In genomic region chr4:67825484-67825883, GRCm38 (mm10) we compare ENCODE assay signal across 19 mouse cellular contexts.
DNase-seq lines count a peak whose midpoint lies in the region; ATAC-seq and TF ChIP-seq lines count a peak whose summit lies in the region.
"Had no signal": no experiment of that assay in that cellular context is flagged by ENCODE, and none has a peak within 500 bp of the region (broad histone marks: within the 10 kb centered on the region; RNA-seq: fewer than 3 reads in every experiment).

No protein-coding gene starts in this region.

- no peak overlapping the region for H3K9ac ChIP-seq in forebrain, embryonic 11.5 days (ENCODE audit: low read length)
- no peak overlapping the region for H3K9ac ChIP-seq in forebrain, embryonic 16.5 days (replicated peaks; ENCODE audit: low read depth, low read length)
- no peak overlapping the region for H3K9ac ChIP-seq in lung, postnatal 0 days (replicated peaks; ENCODE audit: low read depth)
- H3K9ac ChIP-seq: forebrain, embryonic 13.5 days; heart, embryonic 15.5 days had no signal

- no peak overlapping the region for H3K27ac ChIP-seq in forebrain, embryonic 11.5 days (ENCODE audit: low read depth, low read length)
- H3K27ac ChIP-seq in forebrain, embryonic 16.5 days (ENCODE audit: low read length): no peak overlapping the region
- H3K27ac ChIP-seq in lung, postnatal 0 days (ENCODE audit: low read length): no peak overlapping the region
- H3K27ac ChIP-seq in gastrocnemius, adult 2 months: no peak overlapping the region
- H3K27ac ChIP-seq: forebrain, embryonic 13.5 days; heart, embryonic 15.5 days; layer of hippocampus, adult 2 months; macrophage had no signal

- WGBS in forebrain, embryonic 11.5 days: 57% methylated on average over 1 of the region's 1 CpGs
- WGBS in forebrain, embryonic 16.5 days: 57% methylated on average over 1 of the region's 1 CpGs
- WGBS in lung, postnatal 0 days: 30% methylated on average over 1 of the region's 1 CpGs

- no peaks in the 10 kb centered on the region for H3K36me3 ChIP-seq in forebrain, embryonic 11.5 days (ENCODE audit: control insufficient read depth, insufficient read depth, low read length)
- H3K36me3 ChIP-seq in forebrain, embryonic 16.5 days (ENCODE audit: control insufficient read depth, insufficient read depth): no peaks in the 10 kb centered on the region
- H3K36me3 ChIP-seq in lung, postnatal 0 days (ENCODE audit: insufficient read depth, low read length): no peaks in the 10 kb centered on the region
- H3K36me3 ChIP-seq: heart, embryonic 15.5 days had no signal

- no peak for TF ChIP-seq CTCF in lung, postnatal 0 days (IDR thresholded peaks at IDR 0.05)
- TF ChIP-seq CTCF in gastrocnemius, adult 2 months (IDR thresholded peaks at IDR 0.05): no peak

- H3K4me3 ChIP-seq in forebrain, embryonic 11.5 days (ENCODE audit: low read depth, low read length): no peak overlapping the region
- no peak overlapping the region for H3K4me3 ChIP-seq in forebrain, embryonic 16.5 days (replicated peaks; ENCODE audit: low read length)
- H3K4me3 ChIP-seq in lung, postnatal 0 days (ENCODE audit: low read depth, low read length): no peak overlapping the region
- no peak overlapping the region for H3K4me3 ChIP-seq in gastrocnemius, adult 2 months
- H3K4me3 ChIP-seq: forebrain, embryonic 13.5 days; heart, embryonic 15.5 days; layer of hippocampus, adult 2 months had no signal

- H3K4me1 ChIP-seq in forebrain, embryonic 11.5 days (replicated peaks; ENCODE audit: control insufficient read depth, insufficient read depth, low read length): no peaks in the 10 kb centered on the region
- no peaks in the 10 kb centered on the region for H3K4me1 ChIP-seq in forebrain, embryonic 16.5 days (replicated peaks; ENCODE audit: control insufficient read depth, insufficient read depth, low read length)
- no peaks in the 10 kb centered on the region for H3K4me1 ChIP-seq in lung, postnatal 0 days (ENCODE audit: insufficient read depth, low read depth, low read length)
- H3K4me1 ChIP-seq: forebrain, embryonic 13.5 days; heart, embryonic 15.5 days had no signal

- intact Hi-C loops in gastrocnemius, adult 2 months (cut with DNase I): no loop called here

- no peaks in the 10 kb centered on the region for H3K9me3 ChIP-seq in forebrain, embryonic 11.5 days (ENCODE audit: control insufficient read depth, low read length)
- H3K9me3 ChIP-seq in forebrain, embryonic 16.5 days (ENCODE audit: control insufficient read depth, low read length): no peaks in the 10 kb centered on the region
- H3K9me3 ChIP-seq in lung, postnatal 0 days (ENCODE audit: low read length): no peaks in the 10 kb centered on the region
- H3K9me3 ChIP-seq: forebrain, embryonic 13.5 days; heart, embryonic 15.5 days had no signal

- no peaks in the 10 kb centered on the region for H3K27me3 ChIP-seq in forebrain, embryonic 11.5 days (ENCODE audit: control insufficient read depth, insufficient read depth, low read length)
- no peaks in the 10 kb centered on the region for H3K27me3 ChIP-seq in forebrain, embryonic 16.5 days (replicated peaks; ENCODE audit: control insufficient read depth, insufficient read depth, low read length)
- no peaks in the 10 kb centered on the region for H3K27me3 ChIP-seq in lung, postnatal 0 days (replicated peaks; ENCODE audit: insufficient read depth, low read length)
- H3K27me3 ChIP-seq: forebrain, embryonic 13.5 days; heart, embryonic 15.5 days had no signal

- no peak overlapping the region for H3K4me2 ChIP-seq in forebrain, embryonic 11.5 days (ENCODE audit: low read depth, low read length, severe bottlenecking)
- no peak overlapping the region for H3K4me2 ChIP-seq in forebrain, embryonic 16.5 days (ENCODE audit: low read length)
- no peak overlapping the region for H3K4me2 ChIP-seq in lung, postnatal 0 days (replicated peaks; ENCODE audit: low read depth, low read length)
- H3K4me2 ChIP-seq: forebrain, embryonic 13.5 days; heart, embryonic 15.5 days had no signal

- peak; percentile 46 for DNase-seq in forebrain, embryonic 11.5 days (ENCODE audit: low spot score)
- DNase-seq in lung, postnatal 10 days: peak; percentile 1
- no peak for DNase-seq in lung, postnatal 0 days (ENCODE audit: low spot score)
- DNase-seq in cerebellum, adult 18-20 months: peak; percentile 13 to 14
- DNase-seq in cerebellum, postnatal 14 days: peak; percentile 11 to 31
- DNase-seq in gastrocnemius, adult 2 months: no peak
- DNase-seq: adrenal gland, adult 2 months; B cell, adult 2 months; gastrocnemius, postnatal 25 days; heart, postnatal 4 days; kidney, adult 8-10 months; kidney, postnatal 14 days; lung, adult 2 months; right cerebral cortex, postnatal 25 days had no signal

- no peak for ATAC-seq in forebrain, embryonic 11.5 days (replicated peaks; ENCODE audit: low FRiP score)
- no peak for ATAC-seq in forebrain, embryonic 16.5 days
- no peak for ATAC-seq in lung, postnatal 0 days
- ATAC-seq: forebrain, embryonic 13.5 days had no signal

- no peak for TF ChIP-seq EP300 in lung, postnatal 0 days (IDR thresholded peaks at IDR 0.05)

Comparison
In these comparisons a context has a peak if more than half of its experiments do, and no peak if none do; other contexts are left out.
1. DNase-seq: peak in forebrain, embryonic 11.5 days (single experiment), lung, postnatal 10 days (single experiment), cerebellum, adult 18-20 months (2 of 2) and cerebellum, postnatal 14 days (2 of 2); none in lung, postnatal 0 days (single experiment) and gastrocnemius, adult 2 months (single experiment).